Mouse (Mus musculus): ENCODE results near the gene Sh3bp5. TPM values are rescaled to one million over a fixed set of nuclear protein-coding genes. Genes with fewer than 3 reads are reported as not detected.

Gene Sh3bp5
- polyA plus RNA-seq, 1 experiment: 99.5 TPM

- Histone ChIP-seq H3K27ac (ENCODE audit: insufficient read depth, low read depth, low read length) (no peak overlapping the region), H3K4me1 (ENCODE audit: control insufficient read depth, insufficient read depth, low read length) (peaks cover 65% of the 10 kb centered on the region), H3K4me3 (ENCODE audit: insufficient read depth, low read length) (no peak overlapping the region)
- no peak for TF ChIP-seq POLR2A (IDR thresholded peaks at IDR 0.05; ENCODE audit: borderline replicate concordance, low read depth, low read length)
- TF ChIP-seq CTCF (IDR thresholded peaks at IDR 0.05; ENCODE audit: low read depth, low read length): no peak
These were observed 31.9 kb downstream of the Sh3bp5 start for GRCm38 (mm10) chr14:31403995-31404394.

GRCm38 (mm10) chr14:31403556-31403955 is 32.3 kb downstream of the Sh3bp5 start:
- peaks cover 62% of the 10 kb centered on the region for H3K4me1 ChIP-seq (ENCODE audit: control insufficient read depth, insufficient read depth, low read length)
- no peak overlapping the region for H3K4me3 ChIP-seq (ENCODE audit: insufficient read depth, low read length)
- no peak overlapping the region for H3K27ac ChIP-seq (ENCODE audit: insufficient read depth, low read depth, low read length)
- TF ChIP-seq CTCF (IDR thresholded peaks at IDR 0.05; ENCODE audit: low read depth, low read length) (no peak), POLR2A (IDR thresholded peaks at IDR 0.05; ENCODE audit: borderline replicate concordance, low read depth, low read length) (no peak)

GRCm38 (mm10) chr14:31402693-31403092 is 33.2 kb downstream of the Sh3bp5 start:
- TF ChIP-seq POLR2A (IDR thresholded peaks at IDR 0.05; ENCODE audit: borderline replicate concordance, low read depth, low read length) (no peak), CTCF (IDR thresholded peaks at IDR 0.05; ENCODE audit: low read depth, low read length) (no peak)
- Histone ChIP-seq H3K27ac (ENCODE audit: insufficient read depth, low read depth, low read length) (peak overlapping the region; percentile 5; the same call in 1 of the 2 replicates), H3K4me1 (ENCODE audit: control insufficient read depth, insufficient read depth, low read length) (peaks cover 53% of the 10 kb centered on the region), H3K4me3 (ENCODE audit: insufficient read depth, low read length) (no peak overlapping the region)

GRCm38 (mm10) chr14:31401918-31402427 is 33.9 kb downstream of the Sh3bp5 start:
- TF ChIP-seq CTCF (IDR thresholded peaks at IDR 0.05; ENCODE audit: low read depth, low read length) (no peak), POLR2A (IDR thresholded peaks at IDR 0.05; ENCODE audit: borderline replicate concordance, low read depth, low read length) (no peak)
- Histone ChIP-seq H3K27ac (ENCODE audit: insufficient read depth, low read depth, low read length) (peak overlapping the region; percentile 5; the same call in 1 of the 2 replicates), H3K4me3 (ENCODE audit: insufficient read depth, low read length) (no peak overlapping the region), H3K4me1 (ENCODE audit: control insufficient read depth, insufficient read depth, low read length) (peaks cover 46% of the 10 kb centered on the region)

DNA sequence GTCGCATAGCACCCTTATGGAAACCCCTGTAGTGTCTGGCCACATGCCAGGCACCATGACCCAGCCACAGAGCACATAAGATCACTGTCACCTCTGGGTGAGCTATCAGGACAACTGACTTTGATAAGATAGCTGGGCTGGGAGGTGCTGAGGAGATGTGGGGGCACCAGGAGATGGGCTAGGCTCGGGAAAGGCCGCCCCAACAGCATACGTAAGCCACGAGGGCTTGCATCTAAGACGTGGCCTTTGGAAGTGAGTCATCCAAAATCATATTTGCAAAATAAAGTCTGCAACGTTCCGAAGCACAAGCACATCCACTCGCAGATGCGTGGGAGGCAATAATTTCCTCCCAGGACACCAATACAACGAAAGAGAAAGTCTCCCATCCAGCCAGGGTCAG is 35.0 kb downstream of the Sh3bp5 start:
- TF ChIP-seq POLR2A (IDR thresholded peaks at IDR 0.05; ENCODE audit: borderline replicate concordance, low read depth, low read length) (no peak), CTCF (IDR thresholded peaks at IDR 0.05; ENCODE audit: low read depth, low read length) (no peak)
- no peak overlapping the region for H3K4me3 ChIP-seq (ENCODE audit: insufficient read depth, low read length)
- H3K4me1 ChIP-seq (ENCODE audit: control insufficient read depth, insufficient read depth, low read length): peaks cover 35% of the 10 kb centered on the region
- H3K27ac ChIP-seq (ENCODE audit: insufficient read depth, low read depth, low read length): no peak overlapping the region

DNA sequence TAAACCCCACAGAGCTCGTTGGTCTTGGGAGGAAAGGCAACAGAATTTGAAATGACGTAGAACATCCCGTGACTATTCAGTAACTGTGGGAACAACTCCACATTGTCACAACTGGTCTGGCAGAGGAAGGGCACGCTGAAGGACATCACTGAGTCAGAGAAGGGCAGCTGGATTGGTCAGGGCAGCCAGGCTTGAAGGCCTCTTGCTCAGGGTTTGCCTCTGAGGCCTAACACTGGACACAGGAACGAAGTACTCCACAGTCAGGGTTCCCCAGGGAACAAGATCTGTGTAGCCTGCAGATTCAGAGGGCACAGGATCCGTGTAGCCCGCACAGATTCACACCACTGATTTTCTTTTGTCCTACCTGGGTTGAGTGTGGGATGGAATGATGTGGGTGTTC is 35.6 kb downstream of the Sh3bp5 start:
- H3K4me3 ChIP-seq (ENCODE audit: insufficient read depth, low read length): no peak overlapping the region
- H3K4me1 ChIP-seq (ENCODE audit: control insufficient read depth, insufficient read depth, low read length): peaks cover 30% of the 10 kb centered on the region
- TF ChIP-seq POLR2A (IDR thresholded peaks at IDR 0.05; ENCODE audit: borderline replicate concordance, low read depth, low read length): no peak
- TF ChIP-seq CTCF (IDR thresholded peaks at IDR 0.05; ENCODE audit: low read depth, low read length): no peak
- H3K27ac ChIP-seq (ENCODE audit: insufficient read depth, low read depth, low read length): no peak overlapping the region

DNA sequence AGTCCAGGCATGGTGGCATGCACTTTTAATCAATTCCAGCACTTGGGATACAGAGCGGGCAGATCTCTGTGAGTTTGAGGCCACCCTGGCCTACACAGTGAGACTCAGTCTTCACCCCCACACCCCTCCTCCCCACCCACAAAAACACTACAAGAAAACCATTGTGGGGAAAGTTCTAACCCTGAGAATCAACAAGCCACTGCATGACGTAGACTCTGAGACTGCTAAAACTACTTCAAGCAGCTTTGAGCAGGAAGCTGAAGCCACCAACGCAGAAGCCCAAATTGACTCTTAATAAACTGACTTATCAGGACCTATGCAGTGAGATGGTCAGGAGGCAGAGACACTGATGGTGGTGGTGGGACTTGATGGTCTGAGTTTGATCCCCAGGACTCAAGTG is 36.6 kb downstream of the Sh3bp5 start:
- Histone ChIP-seq H3K4me1 (ENCODE audit: control insufficient read depth, insufficient read depth, low read length) (peaks cover 28% of the 10 kb centered on the region), H3K27ac (ENCODE audit: insufficient read depth, low read depth, low read length) (no peak overlapping the region), H3K4me3 (ENCODE audit: insufficient read depth, low read length) (no peak overlapping the region)
- no peak for TF ChIP-seq POLR2A (IDR thresholded peaks at IDR 0.05; ENCODE audit: borderline replicate concordance, low read depth, low read length)
- no peak for TF ChIP-seq CTCF (IDR thresholded peaks at IDR 0.05; ENCODE audit: low read depth, low read length)

DNA sequence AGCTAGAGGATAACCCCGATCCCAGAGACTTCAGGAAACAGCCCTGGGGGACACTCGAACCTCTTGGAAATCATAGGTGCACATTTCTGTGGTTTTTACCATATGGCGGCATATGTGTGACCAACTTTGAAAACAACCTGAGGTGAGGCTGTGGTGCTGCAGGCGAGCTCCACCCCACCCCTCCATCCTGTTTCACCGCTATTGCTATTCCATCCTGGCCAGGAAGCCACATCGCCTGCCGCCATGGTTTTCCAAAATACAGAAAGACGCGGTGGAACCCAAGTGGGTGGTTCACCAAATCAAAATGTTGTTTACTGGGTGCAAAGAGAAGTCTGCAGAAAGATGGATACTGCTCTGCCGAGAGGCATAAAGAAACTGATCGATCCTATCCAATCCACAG is 37.1 kb downstream of the Sh3bp5 start:
- TF ChIP-seq POLR2A (IDR thresholded peaks at IDR 0.05; ENCODE audit: borderline replicate concordance, low read depth, low read length) (no peak), CTCF (IDR thresholded peaks at IDR 0.05; ENCODE audit: low read depth, low read length) (no peak)
- H3K4me3 ChIP-seq (ENCODE audit: insufficient read depth, low read length): no peak overlapping the region
- H3K27ac ChIP-seq (ENCODE audit: insufficient read depth, low read depth, low read length): no peak overlapping the region
- H3K4me1 ChIP-seq (ENCODE audit: control insufficient read depth, insufficient read depth, low read length): peaks cover 33% of the 10 kb centered on the region

DNA sequence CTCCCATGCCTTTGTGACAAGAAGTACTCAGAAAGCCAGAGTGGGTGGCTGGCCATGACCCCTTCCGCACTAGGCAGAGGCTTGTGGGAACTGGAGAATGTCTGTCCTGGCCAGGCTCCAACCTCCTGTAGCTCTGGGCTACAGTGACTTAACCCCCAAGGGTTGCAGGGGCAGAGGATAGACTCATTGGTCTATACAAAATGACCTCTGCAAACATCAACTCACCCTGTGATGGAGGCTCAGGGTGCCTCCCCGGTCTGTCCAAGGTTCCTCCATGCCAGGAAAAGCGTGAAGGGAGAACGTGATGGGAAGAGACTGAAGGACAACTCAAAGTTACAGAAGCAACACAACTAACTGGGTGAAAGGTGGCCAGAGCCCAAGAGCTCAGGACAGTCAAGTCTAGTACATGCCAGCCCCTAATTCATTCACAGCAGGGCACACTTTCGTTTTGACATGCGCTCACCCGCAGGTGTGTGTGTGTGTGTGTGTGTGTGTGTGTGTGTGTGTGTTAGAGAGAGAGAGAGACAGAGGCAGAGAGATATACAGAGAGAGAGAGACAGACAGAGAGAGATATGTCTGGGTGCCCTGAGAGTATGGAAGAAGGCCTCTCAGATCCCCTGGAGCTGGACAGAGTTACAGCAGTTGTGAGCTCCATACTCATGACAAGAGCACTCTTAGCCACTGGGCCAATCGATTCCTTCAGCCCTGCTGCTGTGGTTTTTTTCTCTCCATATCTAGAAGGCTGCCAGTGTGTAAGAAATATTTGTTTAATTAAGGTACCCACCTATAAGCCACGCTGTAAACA is 37.9 kb downstream of the Sh3bp5 start:
- no peak overlapping the region for H3K27ac ChIP-seq (ENCODE audit: insufficient read depth, low read depth, low read length)
- H3K4me1 ChIP-seq (ENCODE audit: control insufficient read depth, insufficient read depth, low read length): peaks cover 39% of the 10 kb centered on the region
- TF ChIP-seq CTCF (IDR thresholded peaks at IDR 0.05; ENCODE audit: low read depth, low read length) (no peak), POLR2A (IDR thresholded peaks at IDR 0.05; ENCODE audit: borderline replicate concordance, low read depth, low read length) (no peak)
- H3K4me3 ChIP-seq (ENCODE audit: insufficient read depth, low read length): no peak overlapping the region

DNA sequence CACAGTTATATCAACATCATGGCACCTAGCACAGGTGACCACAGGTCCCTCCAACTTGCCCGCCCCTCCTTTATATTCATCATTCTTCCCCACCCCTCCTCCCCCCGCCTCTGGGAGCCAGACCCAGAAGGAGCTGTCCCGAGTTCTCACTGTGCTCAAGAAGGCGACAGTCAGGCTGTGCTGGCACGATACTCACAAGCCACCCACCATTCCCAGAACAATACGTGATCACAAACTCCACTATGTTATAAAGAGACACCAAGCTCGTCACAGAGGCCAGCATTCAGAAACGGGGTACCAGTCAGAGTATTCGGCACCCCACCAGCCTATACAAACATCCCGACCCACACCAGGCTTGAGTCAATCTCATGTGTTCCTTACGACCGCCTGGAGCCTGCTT is 38.5 kb downstream of the Sh3bp5 start:
- H3K4me1 ChIP-seq (ENCODE audit: control insufficient read depth, insufficient read depth, low read length): peaks cover 37% of the 10 kb centered on the region
- no peak for TF ChIP-seq POLR2A (IDR thresholded peaks at IDR 0.05; ENCODE audit: borderline replicate concordance, low read depth, low read length)
- no peak for TF ChIP-seq CTCF (IDR thresholded peaks at IDR 0.05; ENCODE audit: low read depth, low read length)
- H3K4me3 ChIP-seq (ENCODE audit: insufficient read depth, low read length): no peak overlapping the region
- H3K27ac ChIP-seq (ENCODE audit: insufficient read depth, low read depth, low read length): no peak overlapping the region

Measured in bone marrow macrophage, adult 2 months (primary cell).